Mouse (Mus musculus) stomach, embryonic 15.5 days (tissue): ENCODE results near the gene Hoxd12. TPM values are rescaled to one million over a fixed set of nuclear protein-coding genes. Genes with fewer than 3 reads are reported as not detected.
A peak's percentile ranks its signal among the peaks of the same experiment; 100 is the strongest.

Experiments
- ATAC-seq: fragments of 200-750 bp; cut with Nextera tagmentation; 2 replicates; pipeline ENCODE4 v1.8.0; 2017; ENCODE audit warnings: low read depth, moderate number of reproducible peaks, moderate TSS enrichment; ENCODE audit not compliant: insufficient read depth, low FRiP score
- H3K27ac ChIP-seq: fragments of 300-500 bp; sonication (generic); 2 replicates; pipeline ENCODE4 v1.5.1; 2015; ENCODE audit warnings: mild to moderate bottlenecking, inconsistent platforms
- H3K27me3 ChIP-seq: fragments of 300-500 bp; sonication (generic); replicated peaks from 2 replicates; pipeline ENCODE4 v1.6.1; 2015; ENCODE audit warnings: inconsistent platforms
- H3K36me3 ChIP-seq: fragments of 300-500 bp; sonication (generic); 2 replicates; pipeline ENCODE4 v1.6.1; 2015; ENCODE audit warnings: inconsistent platforms
- H3K4me1 ChIP-seq: fragments of 300-500 bp; sonication (generic); 2 replicates; pipeline ENCODE4 v1.6.1; 2015; ENCODE audit warnings: inconsistent platforms
- H3K4me2 ChIP-seq: fragments of 300-500 bp; sonication (generic); 2 replicates; pipeline ENCODE4 v1.6.1; 2015; ENCODE audit warnings: mild to moderate bottlenecking, inconsistent platforms
- H3K4me3 ChIP-seq: fragments of 300-500 bp; sonication (generic); replicated peaks from 2 replicates; pipeline ENCODE4 v1.5.1; 2015; ENCODE audit warnings: inconsistent platforms
- H3K9ac ChIP-seq: fragments of 300-500 bp; sonication (generic); 2 replicates; pipeline ENCODE4 v1.6.1; 2015; ENCODE audit warnings: inconsistent platforms
- H3K9me3 ChIP-seq: fragments of 300-500 bp; sonication (generic); 2 replicates; pipeline ENCODE4 v1.6.1; 2016; ENCODE audit warnings: inconsistent platforms
- WGBS: fragments of 180-500 bp; shearing (Covaris S2); methylation state at CpG from one replicate; pipeline ENCODE4 v1.1.7; 2015; 5-methylcytosine and 5-hydroxymethylcytosine counted together
- polyA plus RNA-seq: library from polyadenylated mRNA; unstranded; fragments of >200 nt; fragmentation: Nextera tagmentation; extraction: Ambion mirVana; gene quantifications from 2 replicates; pipeline ENCODE4 v1.2.1, GENCODE M21; 2015

The Hoxd12 gene
- polyA plus RNA-seq, 1 experiment from 2014 or later: 0.18 TPM

- no peak overlapping the region for H3K9ac ChIP-seq
- no peak overlapping the region for H3K4me2 ChIP-seq
- H3K27me3 ChIP-seq: peaks cover 91% of the 10 kb centered on the region
- H3K27ac ChIP-seq: no peak overlapping the region
- H3K9me3 ChIP-seq: no peaks in the 10 kb centered on the region
- H3K4me3 ChIP-seq: no peak overlapping the region
- WGBS: 28% methylated on average over 6 of the region's 6 CpGs
- H3K36me3 ChIP-seq: no peaks in the 10 kb centered on the region
- no peak for ATAC-seq
- peaks cover 21% of the 10 kb centered on the region for H3K4me1 ChIP-seq
Measured at GRCm38 (mm10) chr2:74702820-74703219, 28.0 kb downstream of the Hoxd12 start.

GRCm38 (mm10) chr2:74703317-74703716 is 28.5 kb downstream of the Hoxd12 start:
- Histone ChIP-seq H3K9ac (no peak overlapping the region), H3K9me3 (no peaks in the 10 kb centered on the region), H3K36me3 (no peaks in the 10 kb centered on the region), H3K27ac (no peak overlapping the region), H3K4me1 (peaks cover 16% of the 10 kb centered on the region), H3K4me3 (no peak overlapping the region), H3K27me3 (peaks cover 90% of the 10 kb centered on the region), H3K4me2 (no peak overlapping the region)
- ATAC-seq: no peak
- 12% methylated on average over 10 of the region's 10 CpGs for WGBS

GRCm38 (mm10) chr2:74703720-74704392 is 29.0 kb downstream of the Hoxd12 start:
- no peak overlapping the region for H3K27ac ChIP-seq
- H3K4me3 ChIP-seq: no peak overlapping the region
- peaks cover 13% of the 10 kb centered on the region for H3K4me1 ChIP-seq
- H3K4me2 ChIP-seq: peak overlapping the region; percentile 87; the same call in 1 of the 2 replicates
- no peak for ATAC-seq
- H3K36me3 ChIP-seq: no peaks in the 10 kb centered on the region
- no peak overlapping the region for H3K9ac ChIP-seq
- H3K27me3 ChIP-seq: peaks cover 90% of the 10 kb centered on the region
- WGBS: 5% methylated on average over 26 of the region's 26 CpGs
- H3K9me3 ChIP-seq: no peaks in the 10 kb centered on the region

- Histone ChIP-seq H3K36me3 (no peaks in the 10 kb centered on the region), H3K27me3 (peaks cover 90% of the 10 kb centered on the region), H3K4me2 (peak within 1 kb of the TSS; percentile 87), H3K4me1 (peaks cover 13% of the 10 kb centered on the region), H3K9ac (peak within 1 kb of the TSS; percentile 16), H3K4me3 (peak within 1 kb of the TSS; percentile 44), H3K9me3 (no peaks in the 10 kb centered on the region), H3K27ac (peak within 1 kb of the TSS; percentile 18; the same call in 1 of the 2 replicates)
- ATAC-seq: no peak
- WGBS: under 1% methylated on average over 46 of the region's 52 CpGs
Measured at GRCm38 (mm10) chr2:74704393-74704998, 29.7 kb downstream of the Hoxd12 start, which contains the start of gene Hoxd8. TSS of gene Hoxd8 (plus strand) at chr2:74704615.

- under 1% methylated on average over 46 of the region's 66 CpGs for WGBS
Measured at GRCm38 (mm10) chr2:74704999-74705466, 30.2 kb downstream of the Hoxd12 start.

GRCm38 (mm10) chr2:74705467-74706089 is 30.8 kb downstream of the Hoxd12 start:
- under 1% methylated on average over 75 of the region's 85 CpGs for WGBS
- peaks cover 13% of the 10 kb centered on the region for H3K4me1 ChIP-seq

More at GRCm38 (mm10) chr2:74704999-74705466, 30.2 kb downstream of the Hoxd12 start:
- H3K4me3 ChIP-seq: peak overlapping the region; percentile 44
- peak overlapping the region; percentile 87 for H3K4me2 ChIP-seq
- H3K9ac ChIP-seq: peak overlapping the region; percentile 16
- H3K36me3 ChIP-seq: no peaks in the 10 kb centered on the region
- H3K9me3 ChIP-seq: no peaks in the 10 kb centered on the region
- no peak for ATAC-seq
- peak overlapping the region; percentile 18; the same call in 1 of the 2 replicates for H3K27ac ChIP-seq
- peaks cover 90% of the 10 kb centered on the region for H3K27me3 ChIP-seq
- peaks cover 13% of the 10 kb centered on the region for H3K4me1 ChIP-seq

GRCm38 (mm10) chr2:74706393-74706960 is 31.7 kb downstream of the Hoxd12 start:
- Histone ChIP-seq H3K27ac (no peak overlapping the region), H3K4me3 (peak overlapping the region; percentile 44; the same call in 1 of the 2 replicates), H3K4me1 (peaks cover 13% of the 10 kb centered on the region), H3K4me2 (no peak overlapping the region), H3K27me3 (peaks cover 88% of the 10 kb centered on the region), H3K9ac (no peak overlapping the region), H3K36me3 (no peaks in the 10 kb centered on the region), H3K9me3 (no peaks in the 10 kb centered on the region)
- no peak for ATAC-seq
- WGBS: 3% methylated on average over 13 of the region's 13 CpGs

More at GRCm38 (mm10) chr2:74705467-74706089, 30.8 kb downstream of the Hoxd12 start:
- H3K27me3 ChIP-seq: peaks cover 90% of the 10 kb centered on the region
- no peak for ATAC-seq
- H3K27ac ChIP-seq: peak overlapping the region; percentile 18; the same call in 1 of the 2 replicates
- peak overlapping the region; percentile 44 for H3K4me3 ChIP-seq
- H3K9me3 ChIP-seq: no peaks in the 10 kb centered on the region
- 0 out of 2 replicates have a peak overlapping the region, but pooled peaks have one; percentile 16 for H3K9ac ChIP-seq
- H3K4me2 ChIP-seq: peak overlapping the region; percentile 87
- no peaks in the 10 kb centered on the region for H3K36me3 ChIP-seq

GRCm38 (mm10) chr2:74707599-74707998 is 32.8 kb downstream of the Hoxd12 start:
- no peak overlapping the region for H3K27ac ChIP-seq
- no peak overlapping the region for H3K4me2 ChIP-seq
- H3K9me3 ChIP-seq: no peaks in the 10 kb centered on the region
- H3K4me3 ChIP-seq: no peak overlapping the region
- peaks cover 20% of the 10 kb centered on the region for H3K4me1 ChIP-seq
- no peak overlapping the region for H3K9ac ChIP-seq
- WGBS: 23% methylated on average over 7 of the region's 7 CpGs
- H3K36me3 ChIP-seq: no peaks in the 10 kb centered on the region
- ATAC-seq: no peak
- H3K27me3 ChIP-seq: peaks cover 94% of the 10 kb centered on the region

- Histone ChIP-seq H3K4me3 (no peak overlapping the region), H3K36me3 (no peaks in the 10 kb centered on the region), H3K27me3 (peaks cover 94% of the 10 kb centered on the region), H3K4me2 (no peak overlapping the region), H3K9ac (no peak overlapping the region), H3K4me1 (peaks cover 20% of the 10 kb centered on the region), H3K9me3 (no peaks in the 10 kb centered on the region), H3K27ac (no peak overlapping the region)
- WGBS: 21% methylated on average over 4 of the region's 4 CpGs
- no peak for ATAC-seq
Measured at GRCm38 (mm10) chr2:74708676-74709075, 33.9 kb downstream of the Hoxd12 start.

GRCm38 (mm10) chr2:74709465-74710419 is 34.9 kb downstream of the Hoxd12 start:
- WGBS: 14% methylated on average over 5 of the region's 5 CpGs
- no peaks in the 10 kb centered on the region for H3K36me3 ChIP-seq
- peaks cover 17% of the 10 kb centered on the region for H3K4me1 ChIP-seq
- H3K27ac ChIP-seq: no peak overlapping the region
- no peak overlapping the region for H3K9ac ChIP-seq
- H3K4me2 ChIP-seq: no peak overlapping the region
- H3K4me3 ChIP-seq: no peak overlapping the region
- H3K9me3 ChIP-seq: no peaks in the 10 kb centered on the region
- peaks cover 94% of the 10 kb centered on the region for H3K27me3 ChIP-seq
- ATAC-seq: no peak
